Mouse (Mus musculus): ENCODE results near the gene 1110051M20Rik.

Gene 1110051M20Rik

GRCm38 (mm10) chr2:91258830-91259229, 185.7 kb downstream of the 1110051M20Rik start:
- DNase-seq (ENCODE audit: low spot score): no peak

DNA sequence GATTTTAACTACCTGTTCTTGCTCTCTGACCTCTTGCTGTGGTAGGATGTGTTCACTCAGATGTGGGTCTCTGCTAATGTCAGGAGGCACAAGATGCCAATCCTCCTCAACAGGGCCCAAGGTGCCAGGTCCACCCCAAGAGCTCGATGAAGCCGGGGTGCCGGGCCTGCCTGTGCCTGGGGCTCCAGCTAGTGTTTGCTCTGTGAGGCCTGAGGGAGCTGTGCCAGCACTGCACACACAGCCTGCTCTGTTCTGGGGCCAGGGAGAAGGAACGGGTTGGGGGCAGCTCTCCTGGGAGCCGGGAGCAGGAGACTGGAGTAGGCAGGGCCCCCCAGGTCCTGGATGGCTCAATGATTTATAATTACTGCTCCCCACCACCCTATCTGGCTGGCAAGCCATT, 186.4 kb downstream of the 1110051M20Rik start:
- DNase-seq (ENCODE audit: low spot score): no peak

- DNase-seq (ENCODE audit: low spot score): peak; percentile 75
Observed at GRCm38 (mm10) chr2:91257126-91257980, 187.2 kb downstream of the 1110051M20Rik start.

- DNase-seq (ENCODE audit: low spot score): no peak
Observed at GRCm38 (mm10) chr2:91256256-91257125, 188.0 kb downstream of the 1110051M20Rik start.

- peak; percentile 63 for DNase-seq (ENCODE audit: low spot score)
Observed at GRCm38 (mm10) chr2:91255661-91256150, 188.8 kb downstream of the 1110051M20Rik start, which contains the start of gene Pacsin3. Gene Pacsin3, plus strand, starts transcription at chr2:91255954.

GRCm38 (mm10) chr2:91254725-91255380, 189.7 kb downstream of the 1110051M20Rik start:
- no peak for DNase-seq (ENCODE audit: low spot score)

DNA sequence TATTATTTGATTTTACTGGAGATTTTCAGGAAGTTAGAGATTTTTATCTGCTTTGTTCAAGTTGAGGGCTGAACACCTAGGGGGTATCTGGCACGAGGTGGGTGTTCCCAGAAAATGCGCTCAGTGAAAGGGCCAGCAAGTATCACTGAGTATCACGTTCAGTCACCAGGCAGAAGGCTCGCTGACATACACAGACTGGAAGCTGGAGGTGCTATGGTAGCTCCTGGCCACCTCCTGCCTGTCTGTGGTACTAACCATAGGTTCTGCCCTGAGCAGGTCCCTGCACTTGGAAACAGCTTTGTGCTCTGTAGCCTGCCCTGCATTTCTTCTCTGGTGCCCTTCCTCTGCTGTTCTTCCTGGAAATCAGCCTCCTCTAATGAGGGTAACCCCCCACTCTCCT, 192.0 kb downstream of the 1110051M20Rik start:
- DNase-seq (ENCODE audit: low spot score): no peak

DNA sequence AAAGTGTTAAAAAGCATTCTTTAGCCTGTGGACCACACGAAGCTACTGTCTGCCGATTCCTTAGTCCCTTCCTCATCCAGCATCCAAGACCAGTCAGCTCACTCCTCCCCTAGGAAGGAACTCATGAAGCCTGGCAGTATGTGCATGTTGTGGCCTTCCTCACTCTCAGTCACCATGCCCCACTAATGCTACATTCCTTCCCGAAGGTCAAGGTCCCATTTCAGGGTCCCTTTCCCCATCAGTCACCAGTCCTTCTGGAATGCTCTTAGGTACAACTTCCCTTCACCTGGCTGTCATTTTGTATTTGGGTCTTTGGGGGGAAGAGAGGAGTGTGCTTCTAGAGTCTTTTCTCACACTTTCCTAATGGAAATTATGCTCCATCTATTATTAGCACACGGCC, 192.5 kb downstream of the 1110051M20Rik start:
- no peak for DNase-seq (ENCODE audit: low spot score)

- DNase-seq (ENCODE audit: low spot score): no peak
Observed at GRCm38 (mm10) chr2:91248366-91248765, 196.1 kb downstream of the 1110051M20Rik start.

- no peak for DNase-seq (ENCODE audit: low spot score)
Observed at GRCm38 (mm10) chr2:91244557-91245228, 199.8 kb downstream of the 1110051M20Rik start.

DNA sequence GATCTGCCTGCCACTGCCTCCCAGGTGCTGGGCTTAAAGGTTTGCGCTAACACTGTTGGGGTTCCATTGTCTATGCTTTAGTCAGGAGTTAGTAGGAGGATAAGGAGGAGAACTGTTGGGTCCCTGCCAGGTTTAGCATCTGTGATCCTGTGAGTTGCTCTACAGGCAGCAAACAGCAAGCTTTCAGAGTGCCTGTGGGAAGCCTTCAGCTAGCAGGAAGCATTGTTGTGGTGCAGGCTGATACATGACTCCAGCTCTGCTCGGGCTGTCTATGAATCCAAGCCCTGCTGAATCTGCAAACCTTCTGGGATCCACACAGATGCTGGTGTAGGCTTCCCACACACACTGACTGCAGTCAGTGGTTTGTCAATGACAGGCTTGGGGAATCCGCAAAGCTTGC, 201.1 kb downstream of the 1110051M20Rik start:
- DNase-seq (ENCODE audit: low spot score): no peak

DNA sequence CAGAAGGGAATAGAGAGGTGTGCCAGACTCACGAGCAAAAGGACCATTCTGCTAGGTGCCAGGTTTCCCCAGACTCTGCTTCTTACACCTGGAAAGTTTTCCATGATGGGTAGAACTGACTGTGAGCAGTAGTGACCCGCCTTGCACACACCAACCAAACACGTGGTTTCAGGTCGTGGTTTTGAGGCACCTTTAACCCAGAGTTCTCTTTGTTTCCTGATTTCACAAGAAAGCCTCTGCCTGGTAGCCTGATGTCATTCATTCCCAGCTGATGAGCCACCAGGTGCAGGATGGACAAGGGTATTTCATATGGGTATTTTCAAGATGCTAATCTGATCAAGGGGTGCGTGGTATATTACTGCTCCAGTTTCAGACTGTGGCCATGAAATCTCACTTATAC, 202.0 kb downstream of the 1110051M20Rik start:
- no peak for DNase-seq (ENCODE audit: low spot score)

GRCm38 (mm10) chr2:91237511-91238080, 206.9 kb downstream of the 1110051M20Rik start:
- peak; percentile 61 for DNase-seq (ENCODE audit: low spot score)

DNA sequence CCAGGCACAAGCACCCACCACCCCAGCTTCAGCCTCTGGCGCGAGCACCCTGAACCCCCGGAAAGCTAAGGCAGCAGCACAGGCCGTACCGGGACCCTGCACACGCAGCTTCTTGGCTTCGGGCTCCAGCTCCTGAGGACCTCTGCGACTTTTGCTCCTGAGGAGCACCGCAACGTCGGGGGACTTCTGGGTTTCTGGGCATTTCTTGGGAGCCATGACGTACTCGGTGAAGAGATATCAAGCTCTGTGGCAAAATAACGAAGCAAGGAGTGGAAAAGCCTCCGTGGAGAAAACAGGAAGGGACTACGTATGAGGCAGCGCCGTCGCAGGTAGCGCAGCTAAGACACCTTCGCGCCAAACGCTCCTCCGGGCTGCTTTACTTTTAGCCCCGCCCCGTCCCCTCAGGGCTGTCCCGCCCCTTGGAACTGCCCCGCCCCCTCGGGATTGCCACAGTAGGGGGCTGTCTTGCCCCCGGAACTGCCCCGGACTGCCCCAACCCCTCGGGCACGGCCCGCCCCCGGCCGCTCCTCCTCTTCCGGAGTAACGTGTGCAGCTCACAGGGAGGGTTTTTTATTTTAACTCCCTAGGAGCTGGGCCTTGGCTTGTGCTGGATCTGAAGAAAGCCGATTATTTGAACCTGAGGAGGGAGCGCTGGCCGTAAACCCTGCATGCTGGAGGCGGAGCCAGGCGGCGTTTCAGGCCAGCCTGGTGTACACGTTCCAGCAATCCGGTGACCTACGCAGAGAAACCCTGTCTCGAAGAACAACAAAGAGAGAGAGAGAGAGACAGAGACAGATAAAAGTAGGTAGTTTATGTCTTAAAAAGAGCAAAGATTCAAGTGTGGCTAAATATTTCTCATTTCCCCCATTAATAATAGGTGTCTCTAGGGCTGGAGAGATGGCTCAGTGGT, 207.6 kb downstream of the 1110051M20Rik start, which contains the start of gene Ddb2:
Gene Ddb2, minus strand, starts transcription at position 382 of the 910 bp plus-strand sequence.
- peak; percentile 97 for DNase-seq (ENCODE audit: low spot score)

DNA sequence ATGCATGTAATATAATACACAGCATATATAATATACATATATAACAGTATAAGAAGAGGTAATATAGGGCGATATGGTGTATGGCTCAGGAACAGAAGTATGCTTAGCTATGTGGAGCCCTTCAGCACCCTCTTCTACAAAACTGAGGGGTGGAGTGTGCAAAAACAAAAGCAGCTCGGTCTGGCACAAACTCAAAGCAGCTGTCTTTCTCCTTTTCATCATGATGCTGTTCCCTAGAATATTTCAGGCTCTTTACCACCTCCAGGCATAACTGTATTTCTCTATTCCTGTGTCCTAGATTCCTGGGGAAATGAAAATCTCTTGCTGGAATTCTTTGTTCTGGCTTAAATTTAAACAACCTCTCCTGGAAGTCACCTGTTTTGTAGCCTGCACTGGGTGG, 214.8 kb downstream of the 1110051M20Rik start:
- DNase-seq (ENCODE audit: low spot score): no peak

All from retina, embryonic 14.5 days (tissue).